Mouse (Mus musculus): Measurements from ENCODE around the gene Dnttip2. TPM values are rescaled to one million over a fixed set of nuclear protein-coding genes. Genes with fewer than 3 reads are reported as not detected.

The Dnttip2 gene
- polyA plus RNA-seq, 1 experiment from 2014 or later: 67.8 TPM

- H3K9ac ChIP-seq: no peak overlapping the region
- ATAC-seq (ENCODE audit: borderline replicate concordance, extremely low read depth, low FRiP score, low TSS enrichment): no peak
Observed at GRCm38 (mm10) chr3:122312936-122313629, 38.9 kb downstream of the Dnttip2 start.

GRCm38 (mm10) chr3:122313936-122314335, 39.7 kb downstream of the Dnttip2 start:
- no peaks in the 10 kb centered on the region for H3K36me3 ChIP-seq
- no peak overlapping the region for H3K9ac ChIP-seq
- H3K27me3 ChIP-seq: no peaks in the 10 kb centered on the region
- H3K4me2 ChIP-seq: no peak overlapping the region
- no peak for ATAC-seq (ENCODE audit: borderline replicate concordance, extremely low read depth, low FRiP score, low TSS enrichment)
- no peak overlapping the region for H3K27ac ChIP-seq
- peaks cover 4% of the 10 kb centered on the region for H3K4me1 ChIP-seq
- no peak overlapping the region for H3K4me3 ChIP-seq
- H3K9me3 ChIP-seq: no peaks in the 10 kb centered on the region
- WGBS: 38% methylated on average over 7 of the region's 7 CpGs

More at GRCm38 (mm10) chr3:122312936-122313629, 38.9 kb downstream of the Dnttip2 start:
- Histone ChIP-seq H3K27me3 (no peaks in the 10 kb centered on the region), H3K36me3 (no peaks in the 10 kb centered on the region), H3K4me1 (peaks cover 4% of the 10 kb centered on the region), H3K9me3 (no peaks in the 10 kb centered on the region), H3K4me3 (no peak overlapping the region), H3K4me2 (no peak overlapping the region), H3K27ac (no peak overlapping the region)
- WGBS: 62% methylated on average over 10 of the region's 10 CpGs

- Histone ChIP-seq H3K4me3 (peak overlapping the region; percentile 13; the same call in 1 of the 2 replicates), H3K4me2 (peak overlapping the region; percentile 43), H3K27ac (peak overlapping the region; percentile 63), H3K36me3 (no peaks in the 10 kb centered on the region), H3K9ac (no peak overlapping the region), H3K4me1 (peaks cover 4% of the 10 kb centered on the region), H3K27me3 (no peaks in the 10 kb centered on the region), H3K9me3 (no peaks in the 10 kb centered on the region)
- peak; percentile 88 for ATAC-seq (ENCODE audit: borderline replicate concordance, extremely low read depth, low FRiP score, low TSS enrichment)
- 13% methylated on average over 11 of the region's 11 CpGs for WGBS
Observed at GRCm38 (mm10) chr3:122316621-122317020, 42.4 kb downstream of the Dnttip2 start.

GRCm38 (mm10) chr3:122317339-122317738, 43.2 kb downstream of the Dnttip2 start:
- ATAC-seq (ENCODE audit: borderline replicate concordance, extremely low read depth, low FRiP score, low TSS enrichment): no peak
- no peak overlapping the region for H3K4me2 ChIP-seq
- H3K9me3 ChIP-seq: no peaks in the 10 kb centered on the region
- H3K4me1 ChIP-seq: peaks cover 4% of the 10 kb centered on the region
- no peak overlapping the region for H3K9ac ChIP-seq
- no peaks in the 10 kb centered on the region for H3K36me3 ChIP-seq
- peak overlapping the region; percentile 63 for H3K27ac ChIP-seq
- H3K4me3 ChIP-seq: no peak overlapping the region
- H3K27me3 ChIP-seq: no peaks in the 10 kb centered on the region
- 73% methylated on average over 6 of the region's 6 CpGs for WGBS

- Histone ChIP-seq H3K4me3 (no peak overlapping the region), H3K9ac (no peak overlapping the region), H3K4me2 (no peak overlapping the region), H3K27me3 (no peaks in the 10 kb centered on the region), H3K9me3 (no peaks in the 10 kb centered on the region), H3K27ac (no peak overlapping the region), H3K36me3 (no peaks in the 10 kb centered on the region), H3K4me1 (no peaks in the 10 kb centered on the region; the same call in 1 of the 2 replicates)
- WGBS: 58% methylated on average over 9 of the region's 9 CpGs
- no peak for ATAC-seq (ENCODE audit: borderline replicate concordance, extremely low read depth, low FRiP score, low TSS enrichment)
Observed at GRCm38 (mm10) chr3:122322226-122322625, 48.0 kb downstream of the Dnttip2 start.

GRCm38 (mm10) chr3:122323841-122324240, 49.7 kb downstream of the Dnttip2 start:
- Histone ChIP-seq H3K9ac (no peak overlapping the region), H3K27me3 (no peaks in the 10 kb centered on the region), H3K4me3 (no peak overlapping the region), H3K9me3 (no peaks in the 10 kb centered on the region), H3K4me2 (no peak overlapping the region), H3K36me3 (no peaks in the 10 kb centered on the region), H3K4me1 (no peaks in the 10 kb centered on the region), H3K27ac (no peak overlapping the region)
- 74% methylated on average over 6 of the region's 6 CpGs for WGBS
- ATAC-seq (ENCODE audit: borderline replicate concordance, extremely low read depth, low FRiP score, low TSS enrichment): no peak

- no peak overlapping the region for H3K4me2 ChIP-seq
- ATAC-seq (ENCODE audit: borderline replicate concordance, extremely low read depth, low FRiP score, low TSS enrichment): no peak
- H3K9me3 ChIP-seq: no peaks in the 10 kb centered on the region
- no peaks in the 10 kb centered on the region for H3K4me1 ChIP-seq
- 82% methylated on average over 3 of the region's 3 CpGs for WGBS
- H3K36me3 ChIP-seq: no peaks in the 10 kb centered on the region
- no peak overlapping the region for H3K27ac ChIP-seq
- no peak overlapping the region for H3K9ac ChIP-seq
- H3K4me3 ChIP-seq: no peak overlapping the region
- no peaks in the 10 kb centered on the region for H3K27me3 ChIP-seq
Observed at GRCm38 (mm10) chr3:122324528-122324927, 50.3 kb downstream of the Dnttip2 start.

GRCm38 (mm10) chr3:122330484-122330883, 56.3 kb downstream of the Dnttip2 start:
- 29% methylated on average over 12 of the region's 12 CpGs for WGBS
- no peak for ATAC-seq (ENCODE audit: borderline replicate concordance, extremely low read depth, low FRiP score, low TSS enrichment)
- H3K4me2 ChIP-seq: no peak overlapping the region
- H3K9ac ChIP-seq: no peak overlapping the region
- no peaks in the 10 kb centered on the region for H3K36me3 ChIP-seq
- peaks cover 13% of the 10 kb centered on the region; the same call in 1 of the 2 replicates for H3K4me1 ChIP-seq
- H3K4me3 ChIP-seq: no peak overlapping the region
- no peak overlapping the region for H3K27ac ChIP-seq
- H3K9me3 ChIP-seq: no peaks in the 10 kb centered on the region
- no peaks in the 10 kb centered on the region for H3K27me3 ChIP-seq

- no peak overlapping the region for H3K4me3 ChIP-seq
- H3K4me2 ChIP-seq: no peak overlapping the region
- peaks cover 16% of the 10 kb centered on the region; the same call in 1 of the 2 replicates for H3K4me1 ChIP-seq
- H3K9me3 ChIP-seq: no peaks in the 10 kb centered on the region
- H3K9ac ChIP-seq: no peak overlapping the region
- no peak for ATAC-seq (ENCODE audit: borderline replicate concordance, extremely low read depth, low FRiP score, low TSS enrichment)
- H3K36me3 ChIP-seq: no peaks in the 10 kb centered on the region
- no peak overlapping the region for H3K27ac ChIP-seq
- H3K27me3 ChIP-seq: no peaks in the 10 kb centered on the region
- 59% methylated on average over 4 of the region's 4 CpGs for WGBS
Observed at GRCm38 (mm10) chr3:122333493-122333892, 59.3 kb downstream of the Dnttip2 start.

GRCm38 (mm10) chr3:122333902-122334301, 59.7 kb downstream of the Dnttip2 start:
- ATAC-seq (ENCODE audit: borderline replicate concordance, extremely low read depth, low FRiP score, low TSS enrichment): no peak

GRCm38 (mm10) chr3:122334375-122334774, 60.2 kb downstream of the Dnttip2 start:
- no peaks in the 10 kb centered on the region for H3K36me3 ChIP-seq
- WGBS: 28% methylated on average over 7 of the region's 7 CpGs
- H3K4me1 ChIP-seq: peaks cover 16% of the 10 kb centered on the region; the same call in 1 of the 2 replicates
- H3K9ac ChIP-seq: no peak overlapping the region
- no peak overlapping the region for H3K4me3 ChIP-seq
- H3K27me3 ChIP-seq: no peaks in the 10 kb centered on the region
- H3K9me3 ChIP-seq: no peaks in the 10 kb centered on the region
- no peak for ATAC-seq (ENCODE audit: borderline replicate concordance, extremely low read depth, low FRiP score, low TSS enrichment)
- peak overlapping the region; percentile 13; the same call in 1 of the 2 replicates for H3K27ac ChIP-seq
- no peak overlapping the region for H3K4me2 ChIP-seq

More at GRCm38 (mm10) chr3:122333902-122334301, 59.7 kb downstream of the Dnttip2 start:
- H3K36me3 ChIP-seq: no peaks in the 10 kb centered on the region
- H3K27ac ChIP-seq: peak overlapping the region; percentile 13; the same call in 1 of the 2 replicates
- no peaks in the 10 kb centered on the region for H3K9me3 ChIP-seq
- H3K4me1 ChIP-seq: peaks cover 16% of the 10 kb centered on the region; the same call in 1 of the 2 replicates
- no peaks in the 10 kb centered on the region for H3K27me3 ChIP-seq
- H3K4me3 ChIP-seq: no peak overlapping the region
- H3K9ac ChIP-seq: no peak overlapping the region
- H3K4me2 ChIP-seq: no peak overlapping the region
- WGBS: 52% methylated on average over 7 of the region's 7 CpGs

Measured in lung, embryonic 15.5 days (tissue).